Mouse (Mus musculus) kidney, adult 9 months (tissue): Measurements from ENCODE around the gene Lamb2.

Source experiments
- DNase-seq: peaks from one replicate; pipeline ENCODE4 v3.0.0; 2022

Lamb2 gene

GRCm38 (mm10) chr9:108479721-108480351 is at the start of gene Lamb2:
Gene Lamb2, plus strand, starts transcription at chr9:108479736.
- DNase-seq, result peak; percentile 74

GRCm38 (mm10) chr9:108431431-108432067 is 48.0 kb upstream of the Lamb2 start:
- no peak for DNase-seq

GRCm38 (mm10) chr9:108436182-108436581 is 43.4 kb upstream of the Lamb2 start, which contains the start of gene BC048562:
Gene BC048562, plus strand, starts transcription at chr9:108436482.
- no peak for DNase-seq

- no peak for DNase-seq
Observed at GRCm38 (mm10) chr9:108439176-108439575, 40.4 kb upstream of the Lamb2 start.

- no peak for DNase-seq
Observed at GRCm38 (mm10) chr9:108440485-108440884, 39.1 kb upstream of the Lamb2 start.

GRCm38 (mm10) chr9:108441236-108441919 is 38.2 kb upstream of the Lamb2 start:
- DNase-seq, result no peak

GRCm38 (mm10) chr9:108445125-108445524 is 34.4 kb upstream of the Lamb2 start:
- DNase-seq, result no peak

- no peak for DNase-seq
Observed at GRCm38 (mm10) chr9:108449860-108450259, 29.7 kb upstream of the Lamb2 start.

GRCm38 (mm10) chr9:108450292-108451169 is 29.0 kb upstream of the Lamb2 start:
- no peak for DNase-seq

- DNase-seq, result no peak
Observed at GRCm38 (mm10) chr9:108451170-108451493, 28.4 kb upstream of the Lamb2 start.

GRCm38 (mm10) chr9:108451519-108452160 is 27.9 kb upstream of the Lamb2 start:
- no peak for DNase-seq

- DNase-seq, result peak; percentile 83
Observed at GRCm38 (mm10) chr9:108452291-108452906, 27.1 kb upstream of the Lamb2 start.

- no peak for DNase-seq
Observed at GRCm38 (mm10) chr9:108452911-108453310, 26.6 kb upstream of the Lamb2 start.

- no peak for DNase-seq
Observed at GRCm38 (mm10) chr9:108453458-108453857, 26.1 kb upstream of the Lamb2 start.

- DNase-seq, result no peak
Observed at GRCm38 (mm10) chr9:108454429-108454828, 25.1 kb upstream of the Lamb2 start.

GRCm38 (mm10) chr9:108455747-108456571 is 23.6 kb upstream of the Lamb2 start:
- no peak for DNase-seq

- DNase-seq, result no peak
Observed at GRCm38 (mm10) chr9:108456953-108457352, 22.6 kb upstream of the Lamb2 start.

GRCm38 (mm10) chr9:108459939-108460318 is 19.6 kb upstream of the Lamb2 start:
- DNase-seq, result no peak

- peak; percentile 88 for DNase-seq
Observed at GRCm38 (mm10) chr9:108460319-108461178, 19.0 kb upstream of the Lamb2 start, which contains the start of gene Ccdc71. Gene Ccdc71, plus strand, starts transcription at chr9:108460527.

GRCm38 (mm10) chr9:108461181-108461631 is 18.3 kb upstream of the Lamb2 start, which contains the start of gene Klhdc8b:
Gene Klhdc8b, minus strand, starts transcription at chr9:108461581.
- DNase-seq, result peak; percentile 32
